Mouse (Mus musculus): ENCODE data around the gene Shc4.

DNA sequence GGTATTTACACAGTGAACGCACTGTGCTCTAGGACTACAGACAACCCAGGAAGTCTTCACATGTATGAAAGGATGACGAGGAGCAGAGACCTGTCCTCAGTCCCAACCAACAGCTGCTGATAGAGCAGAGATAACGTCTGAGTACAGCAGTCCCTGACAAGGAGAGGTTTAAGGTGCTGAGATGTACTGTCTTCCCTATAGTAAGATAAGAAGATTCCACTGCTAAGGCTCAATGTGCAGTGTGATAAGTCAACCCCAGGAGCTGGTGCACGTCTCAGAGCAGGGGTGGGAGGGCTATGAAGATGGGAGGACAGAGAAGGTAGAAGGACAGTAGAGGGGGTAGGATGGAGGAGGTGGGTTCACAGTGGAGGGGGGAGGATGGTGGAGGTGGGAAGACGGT lies 142.9 kb downstream of the Shc4 start:
- TF ChIP-seq MYC (IDR thresholded peaks at IDR 0.05; ENCODE audit: low read depth, low read length) (no peak), TCF12 (IDR thresholded peaks at IDR 0.05; ENCODE audit: low read depth, low read length) (no peak), MAX (IDR thresholded peaks at IDR 0.05; ENCODE audit: low read length) (no peak)

Measured in CH12.LX (cell line).